Mouse (Mus musculus) kidney, postnatal 4 days (tissue): ENCODE results near the gene Nucb2.

Experiments used
- DNase-seq, 2 experiments: peaks; one replicate each; pipeline ENCODE4 v3.0.0; 2021; ENCODE audit warnings: mixed read lengths in 2 of 2

Nucb2 gene

DNA sequence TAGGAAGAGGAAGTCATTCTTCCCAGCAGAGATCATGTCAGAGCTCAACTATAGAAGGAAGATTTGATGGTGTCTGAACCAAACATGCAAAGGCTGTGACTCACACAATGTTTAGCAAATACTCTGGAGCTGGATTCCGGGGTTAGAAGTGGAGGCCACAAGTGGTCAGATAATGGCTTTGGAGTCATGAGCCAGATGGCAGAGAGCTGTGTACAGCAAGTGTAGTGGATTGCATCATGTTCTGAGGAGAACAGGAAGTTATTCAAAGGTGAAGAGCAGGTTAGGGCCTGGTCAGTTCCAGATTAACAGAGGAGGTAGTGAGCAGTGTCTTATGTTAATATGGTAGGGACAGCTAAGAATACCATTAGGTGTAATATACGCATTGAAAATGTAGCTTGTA, 20.4 kb downstream of the Nucb2 start:
- DNase-seq, result no peak

DNA sequence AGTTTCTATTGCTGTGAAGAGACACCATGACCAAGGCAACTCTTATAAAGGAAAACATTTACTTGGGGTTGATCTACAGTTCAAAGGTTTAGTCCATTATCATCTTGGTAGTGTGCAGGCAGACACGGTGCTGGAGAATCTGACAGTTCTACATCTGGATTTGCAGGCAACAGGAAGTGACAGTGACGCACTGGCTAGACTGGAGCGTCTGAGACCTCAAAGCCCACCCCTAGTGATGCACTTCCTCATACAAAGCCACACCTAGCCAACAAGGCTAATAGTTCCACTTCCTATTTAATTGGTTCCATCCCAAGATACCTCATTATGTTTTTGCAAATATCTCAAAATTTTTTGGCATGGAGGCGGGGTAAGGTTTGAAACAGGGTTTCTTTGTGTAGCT, 25.6 kb downstream of the Nucb2 start:
- DNase-seq, result no peak

DNA sequence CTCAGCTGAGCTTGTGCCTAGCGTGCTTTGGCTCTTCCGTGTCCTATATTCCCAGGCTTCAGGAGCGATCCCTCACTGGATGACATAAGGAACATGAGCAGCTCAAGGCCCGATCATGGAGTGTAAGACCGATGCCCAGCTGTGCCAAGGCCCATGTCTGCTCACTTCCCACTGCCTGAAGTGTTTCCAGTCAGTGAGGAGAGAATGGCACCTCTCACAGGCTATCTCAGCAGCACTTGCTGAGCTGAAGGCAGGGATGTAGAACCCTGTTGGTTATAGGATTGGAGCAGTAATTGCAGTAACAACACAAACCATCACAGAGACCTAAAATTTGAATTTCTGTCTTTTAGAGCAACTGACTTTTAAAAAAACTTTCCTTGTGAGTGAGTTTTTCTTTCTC, 26.3 kb downstream of the Nucb2 start:
- no peak for DNase-seq

DNA sequence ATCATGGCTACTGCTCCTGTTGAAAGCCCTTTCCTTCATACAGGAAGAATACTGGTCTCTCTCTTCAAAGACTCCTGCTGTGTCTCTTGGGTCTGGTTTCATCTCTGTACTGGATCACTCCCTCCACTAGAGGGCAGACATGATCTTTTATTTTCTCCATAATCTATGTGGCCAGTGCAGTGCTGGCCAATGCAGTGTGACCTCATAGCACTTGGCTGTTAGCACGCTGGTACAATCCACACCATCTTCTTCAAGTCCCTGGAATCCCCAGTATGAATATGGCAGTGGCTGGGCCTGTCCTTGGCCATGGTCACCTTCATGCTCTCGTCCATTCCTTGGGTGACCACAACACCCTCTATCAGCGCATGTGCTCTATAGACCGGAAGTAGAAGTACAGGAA, 27.1 kb downstream of the Nucb2 start:
- peak; percentile 13 to 42 for DNase-seq

DNA sequence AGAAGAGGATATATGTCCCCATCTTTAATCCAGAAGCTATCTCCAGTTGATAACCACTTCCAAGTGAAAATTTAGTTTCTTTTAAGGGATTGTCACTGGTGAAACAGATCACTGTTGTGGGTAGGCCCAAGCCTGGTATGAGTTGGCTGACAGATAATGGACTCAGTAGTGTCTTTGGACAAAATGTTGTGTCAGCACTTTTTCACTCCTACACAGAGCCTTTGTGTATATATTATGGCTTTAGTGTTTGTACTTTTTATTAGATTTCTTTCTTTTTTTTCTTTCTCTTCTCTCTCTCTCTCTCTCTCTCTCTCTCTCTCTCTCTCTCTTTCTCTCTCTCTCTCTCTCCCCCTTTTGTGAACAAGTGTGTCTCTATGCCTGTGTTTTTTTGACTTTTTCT, 52.7 kb downstream of the Nucb2 start:
- DNase-seq, result no peak

DNA sequence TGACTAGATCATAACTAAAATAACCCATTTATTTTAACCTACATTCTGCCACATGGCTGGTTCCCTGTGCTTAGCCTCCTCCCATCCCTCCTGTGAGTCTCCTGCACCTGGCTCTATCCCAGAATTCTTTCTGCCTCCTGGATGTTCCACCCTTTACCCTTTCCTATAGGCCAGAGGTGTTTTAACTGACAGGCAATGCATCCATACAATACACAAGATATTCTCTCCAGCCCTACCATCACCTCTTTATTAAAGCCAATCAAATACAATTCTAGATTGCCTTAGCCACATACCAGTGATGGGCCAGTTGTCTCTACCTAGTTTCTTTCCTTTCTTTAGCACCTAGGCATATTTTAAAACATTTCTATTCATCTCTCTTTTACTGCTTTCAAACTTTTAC, 70.4 kb downstream of the Nucb2 start:
- DNase-seq, result no peak
